Mouse (Mus musculus) lung, embryonic 15.5 days (tissue): ENCODE data around the gene Tmem164. TPM values are rescaled to one million over a fixed set of nuclear protein-coding genes. Genes with fewer than 3 reads are reported as not detected.

Experiments
- ATAC-seq: fragments of 200-750 bp; cut with Nextera tagmentation; 2 replicates; pipeline ENCODE4 v1.8.0; 2017; ENCODE audit warnings: moderate number of reproducible peaks, borderline replicate concordance; ENCODE audit not compliant: low FRiP score, low TSS enrichment; ENCODE audit errors: extremely low read depth
- H3K27ac ChIP-seq: fragments of 300-500 bp; sonication (generic); 2 replicates; pipeline ENCODE4 v1.5.1; 2015; ENCODE audit warnings: moderate library complexity, mild to moderate bottlenecking, inconsistent platforms
- H3K27me3 ChIP-seq: fragments of 300-500 bp; sonication (generic); 2 replicates; pipeline ENCODE4 v1.6.1; 2015; ENCODE audit warnings: inconsistent platforms
- H3K36me3 ChIP-seq: fragments of 300-500 bp; sonication (generic); 2 replicates; pipeline ENCODE4 v1.6.1; 2015; ENCODE audit warnings: inconsistent platforms
- H3K4me1 ChIP-seq: fragments of 300-500 bp; sonication (generic); 2 replicates; pipeline ENCODE4 v1.6.1; 2015; ENCODE audit warnings: inconsistent platforms
- H3K4me2 ChIP-seq: fragments of 300-500 bp; sonication (generic); 2 replicates; pipeline ENCODE4 v1.6.1; 2015; ENCODE audit warnings: inconsistent platforms, mild to moderate bottlenecking, moderate library complexity
- H3K4me3 ChIP-seq: fragments of 300-500 bp; sonication (generic); 2 replicates; pipeline ENCODE4 v1.5.1; 2015; ENCODE audit warnings: mild to moderate bottlenecking, inconsistent platforms
- H3K9ac ChIP-seq: fragments of 300-500 bp; sonication (generic); 2 replicates; pipeline ENCODE4 v1.6.1; 2015; ENCODE audit warnings: inconsistent platforms
- H3K9me3 ChIP-seq: fragments of 300-500 bp; sonication (generic); 2 replicates; pipeline ENCODE4 v1.6.1; 2016; ENCODE audit warnings: inconsistent platforms
- WGBS: fragments of 180-500 bp; shearing (Covaris S2); methylation state at CpG from one replicate; pipeline ENCODE4 v1.1.7; 2015; 5-methylcytosine and 5-hydroxymethylcytosine counted together
- polyA plus RNA-seq: library from polyadenylated mRNA; unstranded; fragments of >200 nt; fragmentation: Nextera tagmentation; extraction: Ambion mirVana; gene quantifications from 2 replicates; pipeline ENCODE4 v1.2.1, GENCODE M21; 2015

The Tmem164 gene
- polyA plus RNA-seq, 1 experiment from 2014 or later = 53.5 TPM

- no peaks in the 10 kb centered on the region for H3K9me3 ChIP-seq
- H3K4me1 ChIP-seq = no peaks in the 10 kb centered on the region
- H3K27me3 ChIP-seq = no peaks in the 10 kb centered on the region
- H3K9ac ChIP-seq = no peak overlapping the region
- WGBS = 58% methylated on average over 3 of the region's 3 CpGs
- no peak overlapping the region for H3K4me3 ChIP-seq
- no peak overlapping the region for H3K4me2 ChIP-seq
- no peaks in the 10 kb centered on the region for H3K36me3 ChIP-seq
- no peak for ATAC-seq
- H3K27ac ChIP-seq = no peak overlapping the region
Measured at GRCm38 (mm10) chrX:142721897-142722296, 40.7 kb downstream of the Tmem164 start.

DNA sequence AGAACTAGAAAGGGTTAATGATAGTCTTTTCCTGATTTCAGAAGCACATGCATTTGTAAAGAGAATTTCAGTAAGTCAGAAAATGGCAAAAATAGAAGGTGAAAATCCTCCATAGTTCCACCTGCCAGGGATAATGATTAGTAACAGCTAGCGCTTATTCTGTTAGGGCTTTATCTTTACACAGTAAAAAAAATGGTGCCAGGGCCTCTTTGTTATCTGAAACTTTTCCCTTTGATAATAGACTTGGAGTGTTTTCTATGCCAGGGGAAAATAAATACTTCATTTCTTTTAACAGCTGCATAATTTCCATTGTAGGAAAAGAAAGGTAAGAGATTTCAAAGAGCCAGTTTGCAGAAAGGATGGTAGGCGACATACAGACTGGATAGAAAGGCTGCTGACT is 43.0 kb downstream of the Tmem164 start:
- 73% methylated on average over 2 of the region's 2 CpGs for WGBS
- no peak overlapping the region for H3K4me3 ChIP-seq
- no peaks in the 10 kb centered on the region for H3K9me3 ChIP-seq
- no peaks in the 10 kb centered on the region for H3K4me1 ChIP-seq
- H3K4me2 ChIP-seq = no peak overlapping the region
- no peak overlapping the region for H3K27ac ChIP-seq
- H3K9ac ChIP-seq = no peak overlapping the region
- no peak for ATAC-seq
- no peaks in the 10 kb centered on the region for H3K36me3 ChIP-seq
- no peaks in the 10 kb centered on the region for H3K27me3 ChIP-seq

DNA sequence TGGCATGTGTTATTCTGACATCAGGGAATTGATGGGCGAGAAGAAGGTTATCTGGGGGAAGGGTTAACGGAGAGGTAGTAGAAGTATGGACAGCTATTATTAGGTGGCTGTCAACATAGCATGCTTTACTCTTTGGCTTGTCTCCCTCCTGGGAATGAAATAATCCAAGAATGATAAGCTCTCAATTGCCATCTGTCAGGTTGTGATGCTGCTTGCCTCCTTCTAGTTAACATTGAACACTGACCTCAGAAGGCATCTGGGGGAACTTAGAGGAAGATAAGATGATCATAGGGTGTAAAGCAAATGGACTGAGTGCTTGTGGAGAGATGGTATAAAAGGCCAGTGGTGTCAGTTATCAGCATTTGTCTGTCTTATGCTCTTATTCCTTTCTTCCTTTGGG is 44.4 kb downstream of the Tmem164 start:
- no peak overlapping the region for H3K4me2 ChIP-seq
- 87% methylated on average over 2 of the region's 2 CpGs for WGBS
- no peaks in the 10 kb centered on the region for H3K36me3 ChIP-seq
- no peak overlapping the region for H3K4me3 ChIP-seq
- no peaks in the 10 kb centered on the region for H3K9me3 ChIP-seq
- no peak for ATAC-seq
- H3K9ac ChIP-seq = no peak overlapping the region
- H3K27me3 ChIP-seq = no peaks in the 10 kb centered on the region
- H3K4me1 ChIP-seq = no peaks in the 10 kb centered on the region
- H3K27ac ChIP-seq = no peak overlapping the region

DNA sequence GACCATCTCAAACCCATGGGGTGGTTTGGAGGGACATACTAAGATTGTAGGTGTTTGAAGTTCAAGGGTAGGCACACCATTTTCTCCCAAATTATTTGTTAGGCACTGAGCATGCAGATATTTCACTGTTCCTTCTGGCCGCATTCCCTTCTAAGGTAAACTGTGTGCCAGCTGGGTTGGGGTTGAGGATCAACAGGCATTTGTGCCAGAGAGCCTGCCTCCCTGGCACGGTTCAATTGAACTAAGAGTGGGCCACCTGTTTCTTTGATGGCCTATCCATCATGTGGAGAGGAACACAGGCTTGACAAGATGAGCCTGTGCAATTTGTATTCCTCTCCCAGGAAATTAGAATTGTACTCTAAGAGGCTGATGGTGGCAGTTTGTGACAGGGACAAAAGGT is 45.1 kb downstream of the Tmem164 start:
- Histone ChIP-seq H3K9ac (no peak overlapping the region), H3K36me3 (no peaks in the 10 kb centered on the region), H3K27ac (no peak overlapping the region), H3K27me3 (no peaks in the 10 kb centered on the region), H3K4me1 (no peaks in the 10 kb centered on the region), H3K9me3 (no peaks in the 10 kb centered on the region), H3K4me2 (no peak overlapping the region), H3K4me3 (no peak overlapping the region)
- ATAC-seq = no peak
- WGBS = 59% methylated on average over 2 of the region's 2 CpGs

GRCm38 (mm10) chrX:142727847-142728246 is 46.6 kb downstream of the Tmem164 start:
- H3K4me1 ChIP-seq = no peaks in the 10 kb centered on the region

GRCm38 (mm10) chrX:142729040-142729439 is 47.8 kb downstream of the Tmem164 start:
- Histone ChIP-seq H3K27me3 (no peaks in the 10 kb centered on the region), H3K27ac (no peak overlapping the region), H3K9me3 (no peaks in the 10 kb centered on the region), H3K4me2 (no peak overlapping the region), H3K9ac (no peak overlapping the region), H3K36me3 (no peaks in the 10 kb centered on the region), H3K4me1 (no peaks in the 10 kb centered on the region), H3K4me3 (no peak overlapping the region)
- 87% methylated on average over 1 of the region's 1 CpGs for WGBS
- no peak for ATAC-seq

More at GRCm38 (mm10) chrX:142727847-142728246, 46.6 kb downstream of the Tmem164 start:
- no peak overlapping the region for H3K9ac ChIP-seq
- 74% methylated on average over 6 of the region's 6 CpGs for WGBS
- H3K4me3 ChIP-seq = no peak overlapping the region
- no peak overlapping the region for H3K27ac ChIP-seq
- H3K4me2 ChIP-seq = no peak overlapping the region
- no peaks in the 10 kb centered on the region for H3K27me3 ChIP-seq
- H3K9me3 ChIP-seq = no peaks in the 10 kb centered on the region
- no peaks in the 10 kb centered on the region for H3K36me3 ChIP-seq
- no peak for ATAC-seq

DNA sequence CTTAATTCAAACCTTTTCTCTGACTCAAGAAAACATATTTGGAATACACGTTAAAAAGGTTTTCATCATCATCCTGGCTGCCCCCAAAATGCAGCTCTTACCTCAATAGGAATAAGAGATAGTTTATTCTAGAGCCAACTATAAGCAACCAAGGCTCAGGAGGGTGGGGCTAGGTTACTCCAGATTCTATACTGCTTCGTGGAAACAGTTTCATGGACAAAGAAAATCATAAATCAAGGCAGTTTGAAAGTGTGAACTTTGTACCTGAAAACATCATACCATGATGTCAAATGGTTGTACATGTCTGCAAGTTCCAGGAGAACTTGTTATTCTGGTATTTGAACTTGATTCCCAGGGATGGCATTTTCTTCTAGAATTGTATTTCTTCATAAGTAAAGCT is 48.3 kb downstream of the Tmem164 start:
- Histone ChIP-seq H3K27ac (no peak overlapping the region), H3K4me2 (no peak overlapping the region), H3K27me3 (no peaks in the 10 kb centered on the region), H3K4me3 (no peak overlapping the region), H3K9me3 (no peaks in the 10 kb centered on the region), H3K9ac (no peak overlapping the region), H3K4me1 (no peaks in the 10 kb centered on the region), H3K36me3 (no peaks in the 10 kb centered on the region)
- no peak for ATAC-seq
- WGBS = 55% methylated on average over 2 of the region's 2 CpGs

DNA sequence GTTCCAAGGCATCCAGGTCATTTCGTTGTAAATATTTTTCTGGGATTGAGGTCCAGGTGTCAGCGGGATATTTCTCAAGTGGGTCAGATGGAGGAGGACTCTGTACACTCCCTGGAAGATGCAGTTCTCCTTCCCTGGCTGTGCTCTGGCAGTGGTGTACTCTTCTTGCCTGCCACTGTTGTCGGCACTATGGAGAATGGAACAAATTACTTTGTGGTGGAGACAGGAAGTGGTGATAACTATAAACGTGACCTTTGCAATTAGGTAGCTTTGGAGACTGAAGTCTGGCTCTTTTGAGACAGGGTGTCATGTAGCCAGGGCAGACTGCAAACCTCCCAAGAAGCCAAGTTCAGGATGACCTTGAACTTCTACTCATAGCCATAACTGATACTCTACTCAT is 55.9 kb downstream of the Tmem164 start:
- no peaks in the 10 kb centered on the region for H3K27me3 ChIP-seq
- H3K4me2 ChIP-seq = no peak overlapping the region
- H3K36me3 ChIP-seq = no peaks in the 10 kb centered on the region
- no peak for ATAC-seq
- H3K9me3 ChIP-seq = no peaks in the 10 kb centered on the region
- no peak overlapping the region for H3K4me3 ChIP-seq
- 72% methylated on average over 4 of the region's 4 CpGs for WGBS
- H3K27ac ChIP-seq = no peak overlapping the region
- H3K9ac ChIP-seq = no peak overlapping the region
- H3K4me1 ChIP-seq = no peaks in the 10 kb centered on the region

DNA sequence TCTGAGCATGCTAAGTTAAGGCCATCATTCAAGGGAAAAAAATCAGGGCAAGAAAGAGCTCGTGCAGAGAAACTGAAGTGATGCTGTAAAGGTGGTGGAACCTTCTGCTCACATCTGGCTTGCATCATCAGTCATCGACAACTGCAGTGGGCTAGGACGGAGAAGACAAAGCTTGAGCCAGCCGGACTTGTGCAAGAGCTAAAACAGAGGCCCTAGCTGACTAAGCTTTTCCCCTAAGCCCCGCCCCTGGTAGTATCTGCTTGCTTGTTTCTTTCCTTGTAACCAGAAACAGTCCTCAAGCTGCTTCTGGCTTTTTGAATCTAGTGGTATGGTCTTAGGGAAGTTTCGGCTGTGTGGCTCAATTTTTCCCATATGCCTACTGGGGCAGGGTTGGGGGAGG is 56.5 kb downstream of the Tmem164 start:
- Histone ChIP-seq H3K27ac (no peak overlapping the region), H3K9me3 (no peaks in the 10 kb centered on the region), H3K9ac (no peak overlapping the region), H3K4me2 (no peak overlapping the region), H3K27me3 (no peaks in the 10 kb centered on the region), H3K36me3 (no peaks in the 10 kb centered on the region), H3K4me3 (no peak overlapping the region), H3K4me1 (no peaks in the 10 kb centered on the region)
- ATAC-seq = no peak
- WGBS = 64% methylated on average over 6 of the region's 6 CpGs

- Histone ChIP-seq H3K4me3 (no peak overlapping the region), H3K9me3 (no peaks in the 10 kb centered on the region), H3K36me3 (no peaks in the 10 kb centered on the region), H3K27ac (no peak overlapping the region), H3K4me2 (no peak overlapping the region), H3K4me1 (no peaks in the 10 kb centered on the region), H3K27me3 (no peaks in the 10 kb centered on the region), H3K9ac (no peak overlapping the region)
- ATAC-seq = no peak
Measured at GRCm38 (mm10) chrX:142747428-142747827, 66.2 kb downstream of the Tmem164 start.

GRCm38 (mm10) chrX:142748574-142748973 is 67.4 kb downstream of the Tmem164 start:
- H3K9me3 ChIP-seq = no peaks in the 10 kb centered on the region
- no peak overlapping the region for H3K27ac ChIP-seq
- no peak overlapping the region for H3K4me3 ChIP-seq
- H3K9ac ChIP-seq = no peak overlapping the region
- ATAC-seq = no peak
- H3K27me3 ChIP-seq = no peaks in the 10 kb centered on the region
- WGBS = 86% methylated on average over 3 of the region's 3 CpGs
- H3K4me2 ChIP-seq = no peak overlapping the region
- H3K4me1 ChIP-seq = no peaks in the 10 kb centered on the region
- H3K36me3 ChIP-seq = no peaks in the 10 kb centered on the region

DNA sequence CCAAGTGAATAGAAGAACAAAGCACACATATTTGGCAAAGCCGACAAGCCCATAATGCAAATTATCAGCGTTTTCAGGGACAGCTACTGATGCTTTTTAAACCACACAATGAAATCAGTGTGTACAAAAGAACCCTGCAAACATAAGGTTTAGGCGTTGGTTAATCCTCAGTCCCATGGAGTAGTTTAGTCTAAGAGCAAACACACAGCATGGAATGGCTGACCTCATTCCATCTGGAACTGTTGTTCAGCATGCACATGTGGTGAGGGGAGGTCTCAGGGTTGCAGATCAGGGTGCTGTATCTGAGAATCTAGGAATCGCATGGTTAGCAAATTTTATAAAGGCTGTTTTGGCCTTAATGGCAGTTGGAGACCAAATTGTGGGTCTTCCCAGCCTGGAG is 69.6 kb downstream of the Tmem164 start:
- Histone ChIP-seq H3K9me3 (no peaks in the 10 kb centered on the region), H3K4me3 (no peak overlapping the region), H3K27ac (no peak overlapping the region), H3K27me3 (0 out of 2 replicates have a peak, but pooled peaks cover 5% of the 10 kb centered on the region), H3K4me1 (no peaks in the 10 kb centered on the region), H3K36me3 (0 out of 2 replicates have a peak, but pooled peaks cover 3% of the 10 kb centered on the region), H3K9ac (no peak overlapping the region), H3K4me2 (no peak overlapping the region)
- ATAC-seq = no peak
- 65% methylated on average over 4 of the region's 4 CpGs for WGBS

GRCm38 (mm10) chrX:142755542-142755941 is 74.3 kb downstream of the Tmem164 start:
- 87% methylated on average over 6 of the region's 6 CpGs for WGBS
- ATAC-seq = no peak
- Histone ChIP-seq H3K4me1 (no peaks in the 10 kb centered on the region), H3K36me3 (peaks cover 3% of the 10 kb centered on the region; the same call in 1 of the 2 replicates), H3K27me3 (0 out of 2 replicates have a peak, but pooled peaks cover 6% of the 10 kb centered on the region), H3K27ac (no peak overlapping the region), H3K4me2 (no peak overlapping the region), H3K9me3 (no peaks in the 10 kb centered on the region), H3K9ac (no peak overlapping the region), H3K4me3 (no peak overlapping the region)
